Mouse (Mus musculus) ovary, postnatal 10 days (tissue): ENCODE data around the gene Msi1.
A peak's percentile ranks its signal among the peaks of the same experiment; 100 is the strongest.
"Not testable (repeated sequence)": the region's sequence is repeated elsewhere in the genome, so short reads cannot be mapped to it uniquely, and the experiment has no call there.

Source experiments
- DNase-seq: peaks from one replicate; pipeline ENCODE4 v3.0.0; 2022; ENCODE audit warnings: low spot score

The Msi1 gene

DNA sequence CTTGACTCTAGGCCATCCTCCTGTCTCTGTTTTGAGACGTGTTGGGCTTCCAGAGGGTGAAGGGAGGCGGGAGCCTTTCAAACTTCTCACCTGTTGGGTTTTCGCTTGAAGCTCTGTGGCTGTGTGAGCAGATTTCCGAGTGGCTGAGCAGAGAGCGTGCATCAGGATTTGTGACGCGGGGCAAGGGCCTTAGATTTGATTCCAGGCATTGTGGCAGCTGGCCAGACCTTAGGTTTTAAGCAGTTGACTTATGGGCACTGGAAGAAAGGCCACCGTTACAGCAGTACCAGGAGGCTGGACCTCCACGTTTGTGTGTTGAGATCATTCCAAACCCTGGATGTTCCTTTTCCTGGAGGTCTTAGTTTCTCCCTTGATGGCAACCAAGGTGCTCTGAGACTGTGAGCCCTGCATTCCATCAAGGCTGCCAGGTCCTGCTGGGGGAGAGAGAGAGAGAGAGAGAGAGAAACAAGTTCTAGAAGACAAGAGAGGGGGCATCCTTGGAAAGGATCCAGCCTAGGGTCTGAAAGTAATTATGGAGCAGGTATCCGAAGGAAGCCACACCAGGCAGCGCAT, 5.0 kb downstream of the Msi1 start:
- DNase-seq, result no peak

DNA sequence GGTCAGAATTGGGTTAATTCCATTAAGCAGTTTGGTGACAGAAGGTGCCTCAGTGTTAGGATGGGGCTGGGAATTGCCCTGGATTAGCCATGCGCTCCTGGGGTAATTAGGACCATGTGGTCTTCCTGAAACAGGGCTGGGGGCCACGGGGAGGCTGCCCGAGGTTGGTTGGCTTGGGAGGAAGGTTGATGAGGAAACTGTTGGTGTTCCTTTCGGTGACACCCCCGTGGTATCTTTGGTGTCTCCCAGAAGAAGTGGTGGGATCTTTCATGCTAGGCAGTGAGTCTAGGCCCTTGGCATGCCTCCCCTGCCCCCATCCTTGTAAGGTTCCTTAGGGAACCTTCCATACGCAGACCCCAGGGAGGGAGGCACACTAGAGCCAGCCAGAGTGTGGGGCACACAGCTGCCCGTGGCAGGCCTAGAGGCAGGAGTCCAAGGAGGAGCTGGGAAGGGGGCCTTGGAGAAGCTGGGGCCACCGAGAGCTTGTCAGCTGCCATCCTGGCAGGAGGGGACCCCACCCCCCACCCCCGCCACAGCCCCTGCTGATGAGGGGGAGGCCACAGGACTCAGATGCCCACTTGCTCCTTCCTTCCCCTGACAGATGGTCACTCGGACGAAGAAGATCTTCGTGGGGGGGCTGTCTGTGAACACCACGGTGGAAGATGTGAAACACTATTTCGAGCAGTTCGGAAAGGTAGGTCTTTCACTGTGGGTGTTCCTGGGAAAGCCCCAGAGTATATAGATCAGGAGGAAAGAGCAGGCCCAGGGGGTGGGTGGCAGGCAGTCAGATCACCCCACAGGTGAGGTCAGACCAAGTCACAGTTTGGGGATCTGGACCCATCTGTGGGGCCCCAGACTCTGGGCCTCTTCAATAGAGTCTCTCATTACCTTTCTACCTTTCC, 5.7 kb downstream of the Msi1 start:
- DNase-seq, result no peak

DNA sequence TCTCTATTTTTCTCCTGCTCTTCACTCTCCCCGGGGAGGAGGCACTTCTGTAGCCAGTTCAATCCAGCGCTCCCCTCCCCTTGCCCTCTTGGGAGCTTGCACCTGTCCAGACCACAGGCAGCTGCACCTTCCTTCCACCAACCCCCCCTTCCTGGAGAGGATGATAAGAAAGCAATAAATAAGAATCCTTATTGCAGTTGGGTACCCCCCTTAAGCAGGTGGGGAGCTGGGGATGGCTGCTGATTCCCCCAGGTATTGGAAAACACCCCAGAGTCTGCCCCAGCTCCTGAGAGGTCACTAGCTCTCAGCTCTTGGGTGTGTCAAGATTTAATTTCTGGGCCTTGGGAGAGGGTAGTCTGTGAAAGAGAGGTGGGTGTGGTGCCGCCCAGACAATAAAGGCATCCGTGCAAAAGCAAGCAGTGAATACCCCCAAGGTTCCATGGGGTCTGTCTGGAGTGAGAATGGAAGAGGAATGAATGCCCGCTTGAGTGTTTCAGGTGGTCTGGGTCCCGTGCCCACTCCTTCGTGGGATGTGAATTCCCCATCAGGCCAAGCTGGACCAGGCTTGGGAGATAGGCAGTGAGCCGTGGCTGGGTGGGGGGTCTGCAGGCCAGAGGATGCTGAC, 6.5 kb downstream of the Msi1 start:
- no peak for DNase-seq

DNA sequence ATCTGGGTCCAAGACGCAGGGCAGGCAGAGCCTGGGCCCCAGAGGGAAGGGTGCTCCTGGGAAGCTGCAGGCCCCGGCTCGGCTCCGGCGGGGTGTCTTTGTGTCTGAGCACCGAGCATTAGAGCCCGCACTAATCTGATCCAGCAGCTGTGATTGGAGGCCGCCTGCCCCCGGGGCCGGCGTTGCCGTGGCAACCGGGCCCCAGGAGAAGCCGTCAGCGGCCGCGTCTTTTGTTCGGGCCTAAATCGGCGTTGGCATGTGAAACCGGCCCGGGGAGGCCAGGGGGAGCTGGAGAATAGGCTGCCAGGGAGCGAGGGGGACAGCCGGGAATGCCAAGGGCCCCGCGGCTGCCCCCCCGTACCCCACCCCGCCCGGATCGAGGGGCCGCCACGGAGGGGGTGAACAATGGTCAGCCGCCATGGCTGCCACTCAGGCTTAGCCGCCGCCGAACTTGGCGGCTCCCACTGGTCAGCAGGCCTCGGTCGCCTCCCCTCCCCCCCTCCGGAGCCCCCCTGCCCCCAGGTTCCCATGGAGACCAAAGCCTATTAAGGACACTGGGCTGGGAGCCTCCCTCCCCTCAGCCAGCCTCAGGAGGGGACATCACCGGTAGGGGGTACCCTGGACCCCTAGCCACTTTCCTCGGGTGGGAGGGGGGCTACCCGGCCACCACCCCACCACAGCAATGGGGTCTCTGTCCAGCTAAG, 7.2 kb downstream of the Msi1 start:
- peak; percentile 49 for DNase-seq

DNA sequence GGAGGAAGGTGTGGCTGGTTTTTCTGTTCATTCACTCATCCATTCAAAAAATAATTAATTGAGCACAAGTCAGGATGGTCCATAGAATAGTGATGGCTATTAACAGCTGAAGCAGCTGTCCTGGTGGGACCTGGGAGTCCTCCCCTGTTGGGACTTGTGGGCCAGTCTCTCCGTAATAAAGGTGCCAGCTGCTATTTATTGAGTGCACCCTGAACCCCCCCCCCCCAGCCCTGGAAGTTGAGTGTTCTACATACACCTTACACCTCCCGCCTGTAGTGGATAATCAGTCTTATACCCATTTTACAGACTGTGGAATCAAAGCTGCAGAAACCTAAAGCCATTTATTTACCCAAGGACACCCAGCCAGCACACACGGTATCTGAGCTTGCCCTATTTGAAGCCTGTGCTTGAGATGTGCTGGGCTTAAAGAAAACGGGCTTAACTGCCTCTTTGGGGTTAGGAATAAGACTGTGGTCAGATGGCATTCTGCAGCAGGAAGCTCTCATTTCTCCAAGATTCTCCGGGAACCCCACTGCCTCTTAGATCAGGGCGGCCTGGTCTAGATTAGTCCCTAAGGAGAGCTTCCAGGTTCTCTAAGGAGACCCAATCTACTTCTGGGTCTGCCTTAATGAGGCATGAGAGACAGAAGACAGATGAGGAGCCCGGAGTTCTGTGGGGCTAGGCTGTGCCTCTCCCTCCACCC, 8.0 kb downstream of the Msi1 start:
- no peak for DNase-seq

DNA sequence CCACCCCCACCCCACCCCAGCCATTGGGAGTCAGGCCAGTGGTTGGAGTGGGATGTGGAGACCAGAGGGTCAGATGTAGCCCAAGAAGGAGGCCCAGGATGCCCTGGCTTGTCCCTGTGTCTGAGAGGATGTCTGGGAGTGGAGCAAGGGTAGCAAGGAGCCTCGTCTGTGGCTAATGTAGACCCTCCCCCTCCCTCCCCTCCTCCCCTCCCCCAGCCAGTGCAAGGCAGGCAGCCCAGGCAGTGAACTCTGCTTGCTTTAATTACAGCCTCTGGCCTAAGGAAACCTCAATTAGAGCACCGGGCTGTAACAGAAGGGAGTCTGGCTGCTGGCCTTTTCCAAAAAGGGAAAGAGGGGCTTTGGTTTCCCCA, 8.5 kb downstream of the Msi1 start:
- no peak for DNase-seq

DNA sequence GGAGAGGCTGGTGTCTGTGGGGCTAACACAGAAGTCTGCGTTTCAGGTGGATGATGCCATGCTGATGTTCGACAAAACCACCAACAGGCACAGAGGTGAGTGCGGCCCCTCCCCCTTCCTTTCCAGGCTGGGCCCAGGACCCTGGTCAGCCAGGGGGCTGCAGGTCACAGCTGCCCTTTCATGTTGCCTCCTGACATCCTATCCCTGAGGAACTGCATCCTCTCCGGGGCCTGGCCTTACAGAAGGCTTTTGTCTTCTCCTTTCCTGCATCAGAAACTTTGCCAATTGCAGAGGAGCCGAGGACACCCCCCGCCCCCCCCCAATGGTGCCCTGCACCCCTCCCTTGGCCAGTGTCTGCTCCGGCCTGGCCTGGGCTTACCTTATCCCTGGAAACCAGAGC, 9.3 kb downstream of the Msi1 start:
- DNase-seq, result no peak

DNA sequence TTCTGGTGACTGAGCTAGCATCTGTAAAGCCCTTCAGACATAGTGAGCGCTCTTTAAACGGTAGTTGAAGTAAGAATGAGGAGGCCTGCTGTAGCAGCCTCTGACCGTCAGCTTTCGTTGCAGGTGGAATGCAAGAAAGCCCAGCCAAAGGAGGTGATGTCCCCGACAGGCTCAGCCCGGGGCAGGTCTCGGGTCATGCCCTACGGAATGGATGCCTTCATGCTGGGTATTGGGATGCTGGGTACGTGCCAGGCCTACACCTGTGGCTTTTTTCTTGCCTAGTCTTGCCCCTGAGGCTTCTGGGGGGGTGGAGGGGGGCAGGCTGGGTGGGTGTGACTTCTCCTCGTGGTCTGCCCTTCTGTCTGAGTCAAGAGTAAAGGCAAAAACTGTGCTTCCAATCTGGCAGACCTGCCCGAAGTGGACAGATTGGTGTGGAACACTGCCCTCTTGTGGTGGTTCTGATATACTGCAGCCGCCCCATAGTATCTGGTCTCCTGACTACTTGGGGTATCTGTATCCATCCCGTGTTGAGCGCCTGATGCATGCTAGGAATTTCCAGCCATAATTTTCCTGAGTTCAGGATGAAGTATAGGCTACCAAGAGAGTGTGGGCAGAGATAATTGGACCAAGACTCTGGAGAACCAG, 11.9 kb downstream of the Msi1 start:
- no peak for DNase-seq

DNA sequence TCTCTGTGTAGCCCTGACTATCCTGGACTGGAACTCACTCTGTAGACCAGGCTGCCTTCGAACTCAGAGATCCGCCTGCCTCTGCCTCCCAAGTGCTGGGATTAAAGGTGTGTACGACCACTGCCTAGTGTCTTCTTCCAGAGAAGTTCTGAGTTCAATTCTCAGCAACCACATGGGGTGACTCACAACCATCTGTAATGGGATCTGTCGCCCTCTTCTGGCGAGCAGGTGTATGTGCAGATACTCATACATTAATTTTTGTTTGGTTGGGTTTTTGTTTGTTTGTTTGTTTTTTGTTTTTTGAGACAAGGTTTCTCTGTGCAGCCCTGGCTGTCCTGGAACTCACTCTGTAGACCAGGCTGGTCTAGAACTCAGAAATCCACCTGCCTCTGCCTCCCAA, 13.3 kb downstream of the Msi1 start:
- DNase-seq, result not testable (repeated sequence)

DNA sequence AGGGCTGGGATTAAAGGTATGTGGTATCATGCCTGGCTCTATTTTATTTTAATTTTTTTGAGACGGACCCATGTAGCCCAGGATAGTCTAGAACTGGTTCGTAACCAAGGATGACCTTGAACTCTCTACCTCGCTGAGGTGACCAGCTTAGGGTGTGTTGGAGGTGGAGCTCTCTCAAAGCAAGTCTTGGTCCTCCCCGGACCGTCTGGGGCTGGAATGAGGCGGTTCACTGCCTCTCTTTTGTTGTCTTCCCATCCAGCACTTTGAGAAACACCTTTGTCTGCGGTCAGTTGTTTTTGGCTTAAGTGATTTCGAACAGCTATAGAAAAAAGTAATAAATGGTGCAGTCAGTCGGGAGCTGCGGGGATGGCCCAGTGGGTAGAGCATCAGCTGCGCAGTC, 14.7 kb downstream of the Msi1 start:
- DNase-seq, result no peak

DNA sequence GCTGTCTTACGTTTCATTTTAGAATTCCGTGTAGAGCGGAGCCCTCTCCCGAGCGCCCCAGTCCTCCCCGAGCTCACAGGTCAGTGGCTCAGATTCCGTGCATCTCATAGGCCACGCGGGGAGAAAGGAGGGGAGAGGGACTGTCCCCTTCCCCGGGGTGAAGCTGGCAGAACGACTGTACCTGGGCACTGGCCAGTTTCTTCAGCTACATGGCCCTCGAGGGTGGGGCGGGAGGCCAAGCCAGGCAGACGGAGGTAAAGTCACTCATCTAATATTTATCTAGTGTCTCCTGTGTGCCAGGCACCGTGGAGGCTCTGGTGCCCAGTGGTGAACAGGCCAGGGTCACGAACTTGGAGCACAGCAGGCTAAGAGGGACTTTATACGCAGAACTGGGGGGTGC, 17.7 kb downstream of the Msi1 start:
- DNase-seq, result no peak

DNA sequence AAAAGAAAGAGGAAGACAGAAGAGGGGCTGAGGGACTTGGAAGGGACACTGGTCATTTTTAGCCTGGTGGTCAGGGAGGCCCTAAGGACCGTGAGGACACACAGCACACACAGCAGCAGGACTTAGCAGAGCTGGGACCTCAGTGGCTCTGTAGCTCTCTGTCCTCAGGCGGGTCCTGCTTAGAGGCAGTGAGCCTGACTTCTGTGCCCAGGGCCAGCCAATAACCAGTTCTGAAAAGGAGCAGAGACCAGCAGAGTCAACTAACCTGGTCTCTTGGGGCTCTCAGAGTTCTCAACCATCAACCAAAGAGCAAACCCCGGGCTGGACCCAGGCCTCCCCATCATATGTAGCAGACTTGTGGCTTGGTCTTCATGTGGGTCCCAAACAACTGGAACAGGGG, 19.8 kb downstream of the Msi1 start:
- no peak for DNase-seq

DNA sequence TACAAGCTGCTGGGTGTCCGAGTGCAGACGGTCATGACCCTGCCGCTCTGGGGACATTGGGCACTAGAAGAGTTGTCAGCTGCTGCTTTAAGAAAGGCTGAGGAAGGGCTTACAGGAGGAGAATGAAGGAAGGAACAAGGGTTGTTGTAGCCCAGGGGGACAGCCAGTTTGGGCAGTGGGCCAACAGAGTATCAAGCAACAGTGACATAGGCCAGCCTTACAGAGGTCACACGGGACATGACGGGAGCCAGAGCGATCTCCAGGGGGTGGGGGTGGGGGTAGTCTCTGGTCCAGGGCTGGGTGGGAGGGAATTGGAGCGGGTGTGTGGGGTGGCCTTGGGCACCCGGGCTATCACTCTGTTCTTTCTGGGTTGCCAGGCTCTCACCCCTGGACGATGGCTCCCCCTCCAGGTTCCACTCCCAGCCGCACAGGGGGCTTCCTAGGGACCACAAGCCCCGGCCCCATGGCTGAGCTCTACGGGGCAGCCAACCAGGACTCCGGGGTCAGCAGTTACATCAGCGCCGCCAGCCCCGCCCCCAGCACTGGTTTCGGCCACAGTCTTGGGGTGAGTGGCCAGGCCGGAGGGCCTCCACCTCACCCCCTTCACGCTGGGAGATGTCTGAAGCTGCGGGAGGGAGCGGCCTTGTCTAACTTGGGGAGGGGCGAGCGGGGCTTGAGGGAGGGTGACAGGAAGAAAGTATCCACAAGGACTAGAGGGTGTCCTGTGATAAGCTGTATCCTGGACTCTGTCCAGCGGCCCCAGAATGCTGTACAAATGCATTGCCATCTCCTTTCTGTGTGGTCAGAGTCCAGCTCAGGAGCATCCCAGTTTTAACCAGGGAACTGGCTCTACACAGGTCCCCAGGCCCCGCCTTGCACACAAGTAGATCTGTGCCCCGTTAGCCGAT, 21.3 kb downstream of the Msi1 start:
- DNase-seq, result no peak

DNA sequence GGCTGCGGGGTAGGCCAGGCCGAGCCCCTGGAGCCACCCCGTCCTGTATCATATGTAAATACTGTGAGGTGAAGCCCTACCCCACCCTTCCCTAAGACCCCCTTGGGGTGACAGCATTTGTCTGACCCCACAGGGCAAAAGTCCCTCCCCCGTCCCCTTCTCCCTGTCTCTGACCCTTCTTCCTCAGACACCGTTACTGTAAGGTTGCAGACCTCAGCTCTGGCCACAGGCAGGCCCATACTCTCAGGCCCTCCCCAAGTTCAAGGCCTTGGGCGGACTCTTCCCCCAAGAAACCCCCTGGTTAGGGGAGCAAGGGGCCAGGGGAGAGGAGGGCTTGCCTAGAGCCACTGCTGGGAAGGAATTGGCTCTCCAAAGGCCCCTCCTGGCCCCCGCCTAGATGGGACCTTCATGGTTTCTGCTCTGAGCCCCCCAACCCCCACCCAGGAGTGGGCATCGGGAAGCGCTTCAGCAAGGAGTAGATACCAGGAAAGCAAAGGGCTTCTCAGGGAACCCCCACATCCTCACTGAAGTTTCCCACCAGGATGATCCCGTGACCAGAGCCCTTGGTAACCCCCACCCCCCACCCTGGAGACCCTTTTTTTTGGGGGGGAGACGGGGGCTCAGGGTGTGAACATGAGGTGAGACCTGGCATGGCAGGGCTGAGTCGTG, 25.2 kb downstream of the Msi1 start:
- no peak for DNase-seq

DNA sequence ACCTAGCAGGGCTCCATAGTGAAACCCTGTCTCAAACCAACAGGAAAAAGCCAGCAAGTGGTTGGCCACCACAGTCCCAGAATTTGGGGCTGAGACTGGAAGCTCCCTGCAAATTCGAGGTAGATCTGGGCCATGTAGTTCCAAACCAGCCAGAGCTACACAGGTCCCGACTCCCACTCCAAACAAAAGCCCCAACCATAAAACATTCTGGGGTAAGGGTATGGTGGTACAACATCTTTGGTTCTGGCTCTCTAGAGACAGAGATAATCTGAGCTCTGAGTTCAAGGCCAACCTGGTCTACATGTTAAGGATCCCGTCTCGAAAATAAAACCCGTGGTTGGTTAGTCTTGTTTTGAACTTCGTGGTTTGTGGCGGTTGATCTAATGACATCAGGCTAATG, 26.4 kb downstream of the Msi1 start:
- DNase-seq, result no peak

DNA sequence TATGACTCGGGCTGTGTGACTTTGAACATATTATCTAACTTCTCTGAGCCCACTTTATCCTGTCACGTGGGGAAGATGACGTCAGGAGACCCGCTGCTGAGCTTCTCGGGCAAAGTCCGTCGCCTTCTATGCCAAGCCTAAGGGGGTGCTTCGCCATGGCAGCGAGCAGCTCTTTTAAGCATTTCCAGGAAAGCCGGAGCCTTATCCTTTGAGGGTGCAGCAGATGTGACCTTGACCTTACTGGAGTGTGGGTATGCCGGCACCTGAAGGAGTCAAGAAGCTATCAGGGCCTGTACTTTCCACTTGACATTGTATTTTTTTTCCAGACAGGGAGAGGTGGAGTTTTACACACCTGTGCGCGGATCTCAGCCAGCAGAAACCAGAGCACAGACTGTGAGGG, 29.5 kb downstream of the Msi1 start:
- no peak for DNase-seq

DNA sequence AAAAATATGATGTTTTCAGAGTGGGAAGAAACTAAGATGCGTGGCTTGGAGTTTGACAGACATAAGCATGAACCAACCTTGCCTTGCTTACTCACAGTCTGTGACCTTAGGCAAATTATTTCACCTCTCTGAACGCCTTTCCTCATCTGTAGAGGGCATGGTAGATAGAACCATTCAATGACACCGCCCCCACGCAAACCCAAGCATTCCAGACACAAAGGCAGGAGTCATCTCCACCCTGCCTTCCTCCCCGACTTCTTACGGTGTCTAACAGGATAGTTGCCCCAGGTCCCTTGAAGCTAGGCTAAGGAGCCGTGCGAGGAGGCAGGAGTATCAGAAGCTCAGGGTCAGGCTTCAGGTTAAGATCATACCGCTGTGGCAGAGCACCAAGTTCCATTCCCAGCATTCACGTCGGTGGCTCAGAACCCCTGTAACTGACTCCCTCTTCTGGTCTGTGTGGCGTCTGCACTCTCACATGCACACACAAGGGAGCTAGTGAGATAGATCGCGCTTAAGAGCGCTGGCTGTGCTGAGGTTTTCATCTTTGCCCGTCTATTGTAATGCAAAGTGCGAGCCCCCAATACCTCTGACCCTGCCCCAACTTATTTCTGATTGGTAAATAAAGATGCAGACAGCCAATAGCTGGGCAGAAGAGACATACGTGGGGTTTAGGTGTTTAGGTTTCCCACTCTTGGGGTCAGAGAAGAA, 35.2 kb downstream of the Msi1 start:
- DNase-seq, result no peak

DNA sequence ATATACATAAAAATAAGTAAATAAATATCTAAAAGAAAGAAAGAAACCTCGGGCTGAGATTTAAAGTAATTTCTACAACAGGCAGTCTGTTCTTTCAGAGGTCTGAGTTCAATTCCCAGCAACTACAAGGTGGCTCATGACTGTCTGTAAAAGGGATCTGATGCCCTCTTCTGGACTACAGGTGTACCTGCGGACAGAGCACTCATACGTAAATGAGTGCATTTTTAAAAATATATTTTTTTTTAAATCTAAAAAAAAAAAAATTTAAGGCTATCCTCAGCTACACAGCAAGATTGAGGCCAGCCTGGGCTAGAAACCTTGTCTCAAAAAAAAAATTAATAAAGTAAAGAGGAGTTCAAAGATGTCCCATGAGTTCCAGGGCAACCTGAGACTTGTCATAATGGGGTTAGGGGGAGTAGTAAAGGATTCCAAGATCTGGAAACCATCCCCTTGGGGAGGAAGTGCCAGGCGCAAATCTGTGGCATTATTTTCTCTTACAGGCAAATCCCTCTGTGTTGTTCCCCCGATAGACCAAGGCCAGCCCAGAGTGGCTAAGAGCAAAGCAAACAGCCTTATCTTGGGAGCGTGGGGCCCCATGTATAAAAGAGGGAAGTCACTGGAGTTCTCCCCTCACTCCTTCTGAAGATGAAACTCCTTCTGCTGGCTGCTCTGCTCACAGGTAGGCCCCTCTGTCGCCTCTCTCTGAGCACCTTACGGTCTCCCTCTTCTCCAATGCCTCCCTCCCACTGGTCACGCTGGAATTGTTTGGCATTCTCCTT, 36.4 kb downstream of the Msi1 start, which contains the start of gene Pla2g1b:
Pla2g1b (plus strand) TSS at position 621 of the 779 bp plus-strand sequence.
- no peak for DNase-seq
